ENCODE assay signal across 19 mouse cellular contexts in genomic region chr13:69641017-69641416, GRCm38 (mm10). TPM values are rescaled to one million over a fixed set of nuclear protein-coding genes. Genes with fewer than 3 reads are reported as not detected.
DNase-seq lines count a peak whose midpoint lies in the region; ATAC-seq and TF ChIP-seq lines count a peak whose summit lies in the region.
"Had no signal": no experiment of that assay in that cellular context is flagged by ENCODE, and none has a peak within 500 bp of the region (broad histone marks: within the 10 kb centered on the region; RNA-seq: fewer than 3 reads in every experiment).

No protein-coding gene starts in this region.

- no peaks in the 10 kb centered on the region for H3K79me2 ChIP-seq in liver, adult 2 months (ENCODE audit: control insufficient read depth, insufficient read depth, low read length)

- H3K4me1 ChIP-seq in heart, embryonic 10.5 days: no peaks in the 10 kb centered on the region
- no peaks in the 10 kb centered on the region for H3K4me1 ChIP-seq in heart, embryonic 12.5 days (replicated peaks)
- H3K4me1 ChIP-seq in liver, adult 2 months (ENCODE audit: control insufficient read depth, insufficient read depth, low read length): peaks cover 50% of the 10 kb centered on the region
- peaks cover 5% of the 10 kb centered on the region; the same call in 1 of the 2 replicates for H3K4me1 ChIP-seq in liver, embryonic 12.5 days
- H3K4me1 ChIP-seq: embryonic facial prominence, embryonic 10.5 days; embryonic facial prominence, embryonic 12.5 days; forebrain, embryonic 13.5 days; forebrain, embryonic 15.5 days had no signal

- TF ChIP-seq CTCF in liver, adult 2 months (IDR thresholded peaks at IDR 0.05; ENCODE audit: low read depth, low read length): no peak

- peak; percentile 57 for DNase-seq in heart, embryonic 10.5 days (ENCODE audit: low spot score)
- no peak for DNase-seq in liver, adult 2 months (ENCODE audit: extremely low read depth, low read depth, low spot score)
- DNase-seq in testis, postnatal 10 days (ENCODE audit: low spot score): peak; percentile 9
- DNase-seq in testis, postnatal 14 days (ENCODE audit: low spot score): no peak
- DNase-seq: adrenal gland, adult 8-10 months; cerebellum, adult 11-12 months; cerebellum, adult 2 months; cerebellum, adult 9-10 months; cerebellum, postnatal 25 days had no signal

- TF ChIP-seq POLR2A in liver, adult 2 months (IDR thresholded peaks at IDR 0.05; ENCODE audit: extremely low read depth, insufficient read depth, low read length): no peak

- H3K9me3 ChIP-seq in heart, embryonic 10.5 days: no peaks in the 10 kb centered on the region
- H3K9me3 ChIP-seq in heart, embryonic 12.5 days (replicated peaks): no peaks in the 10 kb centered on the region
- H3K9me3 ChIP-seq in liver, embryonic 12.5 days (replicated peaks): no peaks in the 10 kb centered on the region
- H3K9me3 ChIP-seq: embryonic facial prominence, embryonic 10.5 days; embryonic facial prominence, embryonic 12.5 days; forebrain, embryonic 13.5 days; forebrain, embryonic 15.5 days; G1E had no signal

- H3K27ac ChIP-seq in heart, embryonic 10.5 days: no peak overlapping the region
- no peak overlapping the region for H3K27ac ChIP-seq in heart, embryonic 12.5 days (ENCODE audit: poor library complexity, severe bottlenecking)
- peak overlapping the region; percentile 91 for H3K27ac ChIP-seq in liver, adult 2 months (replicated peaks; ENCODE audit: insufficient read depth, low read depth, low read length)
- H3K27ac ChIP-seq in liver, embryonic 12.5 days: no peak overlapping the region
- H3K27ac ChIP-seq: embryonic facial prominence, embryonic 10.5 days; embryonic facial prominence, embryonic 12.5 days; forebrain, embryonic 13.5 days; forebrain, embryonic 15.5 days had no signal

- H3K27me3 ChIP-seq in heart, embryonic 10.5 days (ENCODE audit: insufficient read depth, poor library complexity, severe bottlenecking): no peaks in the 10 kb centered on the region
- no peaks in the 10 kb centered on the region for H3K27me3 ChIP-seq in heart, embryonic 12.5 days (replicated peaks)
- no peaks in the 10 kb centered on the region for H3K27me3 ChIP-seq in liver, adult 2 months (ENCODE audit: control insufficient read depth, insufficient read depth, low read length)
- H3K27me3 ChIP-seq in liver, embryonic 12.5 days (replicated peaks): no peaks in the 10 kb centered on the region
- H3K27me3 ChIP-seq: embryonic facial prominence, embryonic 12.5 days; forebrain, embryonic 13.5 days; forebrain, embryonic 15.5 days; Patski had no signal

- peaks cover 37% of the 10 kb centered on the region for H3K36me3 ChIP-seq in heart, embryonic 10.5 days
- peaks cover 37% of the 10 kb centered on the region for H3K36me3 ChIP-seq in heart, embryonic 12.5 days
- no peaks in the 10 kb centered on the region for H3K36me3 ChIP-seq in liver, adult 2 months (ENCODE audit: control insufficient read depth, insufficient read depth, low read length)
- H3K36me3 ChIP-seq in liver, embryonic 12.5 days: peaks cover 45% of the 10 kb centered on the region

- ATAC-seq in heart, embryonic 12.5 days (ENCODE audit: insufficient number of reproducible peaks, low FRiP score): no peak
- no peak for ATAC-seq in liver, embryonic 12.5 days
- ATAC-seq in granulocyte monocyte progenitor cell, adult 5-6 weeks (replicated peaks; ENCODE audit: poor library complexity, severe bottlenecking): no peak
- ATAC-seq: activated CD4-positive, CD25-positive, alpha-beta regulatory T cell, adult 4 months; forebrain, embryonic 13.5 days; forebrain, embryonic 15.5 days; Patski had no signal

- H3K9ac ChIP-seq in heart, embryonic 12.5 days: no peak overlapping the region
- peak overlapping the region; percentile 5; the same call in 1 of the 2 replicates for H3K9ac ChIP-seq in liver, adult 2 months (ENCODE audit: low read depth, low read length)
- no peak overlapping the region for H3K9ac ChIP-seq in liver, embryonic 12.5 days
- H3K9ac ChIP-seq: embryonic facial prominence, embryonic 12.5 days; forebrain, embryonic 13.5 days; forebrain, embryonic 15.5 days had no signal

- H3K4me2 ChIP-seq in heart, embryonic 12.5 days: no peak overlapping the region
- H3K4me2 ChIP-seq in liver, embryonic 12.5 days: no peak overlapping the region
- H3K4me2 ChIP-seq: embryonic facial prominence, embryonic 12.5 days; forebrain, embryonic 13.5 days; forebrain, embryonic 15.5 days had no signal

- H3K4me3 ChIP-seq in heart, embryonic 10.5 days: no peak overlapping the region
- no peak overlapping the region for H3K4me3 ChIP-seq in heart, embryonic 12.5 days
- no peak overlapping the region for H3K4me3 ChIP-seq in liver, adult 2 months (ENCODE audit: insufficient read depth, low read depth, low read length)
- no peak overlapping the region for H3K4me3 ChIP-seq in liver, embryonic 12.5 days
- H3K4me3 ChIP-seq: embryonic facial prominence, embryonic 10.5 days; embryonic facial prominence, embryonic 12.5 days; forebrain, embryonic 13.5 days; forebrain, embryonic 15.5 days had no signal

- 81% methylated on average over 3 of the region's 3 CpGs for WGBS in heart, embryonic 10.5 days
- 77% methylated on average over 3 of the region's 3 CpGs for WGBS in heart, embryonic 12.5 days
- 72% methylated on average over 3 of the region's 3 CpGs for WGBS in liver, adult 2 months
- 71% methylated on average over 3 of the region's 3 CpGs for WGBS in liver, embryonic 12.5 days (ENCODE audit: insufficient replicate concordance)

RNA-seq across cellular contexts. Expression of gene Srd5a1, which starts 29.8 kb away (rescaled TPM):
- polyA plus RNA-seq in heart, embryonic 10.5 days (2016; fragmentation: Nextera tagmentation; extraction: Ambion mirVana): 8.5 and 12.0 TPM in 2 replicates
- polyA plus RNA-seq in heart, embryonic 12.5 days (2016; fragmentation: Nextera tagmentation; extraction: Ambion mirVana): 7.2 and 8.1 TPM in 2 replicates
- total RNA-seq in liver, adult 2 months (2014; rRNA removed): 83.6 and 86.4 TPM in 2 replicates
- polyA plus RNA-seq in liver, adult 2 months (2012; rRNA removed): 41.9 and 54.7 TPM in 2 replicates
- 5.2 and 6.0 TPM in 2 replicates for polyA plus RNA-seq in liver, embryonic 12.5 days (2016; fragmentation: Nextera tagmentation; extraction: Ambion mirVana)
- 3.7 and 4.6 TPM in 2 replicates for total RNA-seq in granulocyte monocyte progenitor cell, adult 5-6 weeks (2014; fragmentation: Nextera tagmentation)
- total RNA-seq in granulocyte monocyte progenitor cell, adult 5-6 weeks (2017): 2.7 and 4.6 TPM in 2 replicates

Comparison
In these comparisons a context has a peak if more than half of its experiments do, and no peak if none do; other contexts are left out.
1. DNase-seq: peak in heart, embryonic 10.5 days (single experiment) and testis, postnatal 10 days (single experiment); none in liver, adult 2 months (single experiment) and testis, postnatal 14 days (single experiment).